Mouse (Mus musculus): ENCODE measurements around the gene Fgfbp3.

- TF ChIP-seq CTCF (IDR thresholded peaks at IDR 0.05; ENCODE audit: low read depth): no peak
- TF ChIP-seq EP300 (IDR thresholded peaks at IDR 0.05; ENCODE audit: low read depth): no peak
These were observed 22.4 kb downstream of the Fgfbp3 start for GRCm38 (mm10) chr19:36896791-36897569.
